Mouse (Mus musculus) small intestine, adult 2 months (tissue): ENCODE data around the gene Gm10644.

Experiments
- CTCF ChIP-seq: fragments of 200-500 bp; IDR thresholded peaks from 2 replicates; pipeline ENCODE4 v1.5.1; 2012; ENCODE audit warnings: low read depth, mild to moderate bottlenecking, control low read depth, inconsistent platforms, low read length, moderate library complexity, mixed read lengths; ENCODE audit not compliant: insufficient replicate concordance, insufficient read length; ENCODE audit errors: extremely low read depth
- POLR2A ChIP-seq: fragments of 200-500 bp; IDR thresholded peaks from 2 replicates; pipeline ENCODE4 v1.6.1; 2012; ENCODE audit warnings: low read depth, mild to moderate bottlenecking, control low read depth, inconsistent platforms, low read length, moderate library complexity

DNA sequence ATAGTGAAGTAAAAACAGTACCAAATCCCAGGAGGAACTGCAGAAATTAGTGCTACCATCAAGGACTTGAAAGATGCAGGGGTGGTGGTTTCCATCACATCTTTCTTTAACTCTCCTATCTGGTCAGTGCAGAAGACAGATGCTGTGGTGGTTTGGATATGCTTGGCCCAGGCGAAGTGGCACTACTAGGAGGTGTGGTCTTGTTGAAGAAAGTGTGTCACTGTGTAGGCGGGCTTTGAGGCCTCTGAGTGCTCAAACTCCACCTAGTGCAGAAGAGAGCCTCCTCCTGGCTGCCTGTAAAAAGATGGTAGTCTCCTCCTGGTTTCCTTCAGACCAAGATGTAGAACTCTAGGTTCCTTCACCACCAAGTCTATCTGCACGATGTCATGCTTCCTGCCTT is 9.5 kb downstream of the Gm10644 start:
- TF ChIP-seq CTCF: no peak
- no peak for TF ChIP-seq POLR2A
